Mouse (Mus musculus) CD8-positive naive resting alpha-beta T cell, adult 2 months (primary cell): ENCODE data around the gene Olfr968.

Experiments used
- DNase-seq, 2 experiments: peaks; one replicate each; pipeline ENCODE4 v3.0.0; 2022; ENCODE audit warnings: low read depth in 2 of 2, low spot score in 2 of 2

Olfr968 gene

DNA sequence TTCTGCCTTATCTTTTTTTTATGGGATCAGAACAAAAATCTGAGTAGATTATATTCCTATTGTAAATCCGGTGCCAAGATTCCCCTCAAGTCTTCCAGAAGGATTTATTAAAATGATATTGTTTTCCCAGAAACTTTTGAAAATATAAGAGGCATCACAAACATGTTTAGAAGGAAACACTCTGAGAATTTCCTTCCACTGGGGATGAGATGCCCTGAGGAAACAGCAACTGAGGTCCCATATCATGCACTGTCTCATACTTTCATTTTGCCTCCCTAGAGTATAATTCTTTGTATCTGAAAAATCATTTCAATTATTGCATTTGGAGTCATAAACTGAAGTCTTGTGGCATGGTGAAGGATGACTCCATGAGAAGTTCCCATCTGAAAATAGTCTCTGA, at the start of gene Olfr968:
TSS of gene Olfr968 (minus strand) at position 101 of the 400 bp plus-strand sequence.
- no peak for DNase-seq

DNA sequence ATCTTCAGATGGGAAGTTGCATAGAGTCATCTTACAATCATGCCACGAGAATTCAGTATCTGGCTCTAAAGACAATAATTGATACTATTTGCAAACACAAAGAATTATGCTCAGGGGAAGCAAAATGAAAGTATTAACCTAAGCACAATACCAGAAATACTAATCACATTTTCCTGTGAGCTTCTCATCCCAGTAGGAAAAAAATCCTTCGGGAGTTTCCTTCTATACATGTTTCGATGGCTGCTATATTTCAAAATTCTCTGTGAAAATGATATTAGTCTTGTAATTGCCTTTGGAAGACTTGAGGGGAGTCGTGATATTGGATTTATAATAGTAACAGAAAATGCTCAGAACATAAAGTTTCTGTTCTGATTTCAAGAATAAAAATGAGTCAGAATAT, 25.5 kb upstream of the Olfr968 start, which contains the start of gene Olfr970:
TSS of gene Olfr970 (plus strand) at position 301 of the 400 bp plus-strand sequence.
- DNase-seq = no peak

DNA sequence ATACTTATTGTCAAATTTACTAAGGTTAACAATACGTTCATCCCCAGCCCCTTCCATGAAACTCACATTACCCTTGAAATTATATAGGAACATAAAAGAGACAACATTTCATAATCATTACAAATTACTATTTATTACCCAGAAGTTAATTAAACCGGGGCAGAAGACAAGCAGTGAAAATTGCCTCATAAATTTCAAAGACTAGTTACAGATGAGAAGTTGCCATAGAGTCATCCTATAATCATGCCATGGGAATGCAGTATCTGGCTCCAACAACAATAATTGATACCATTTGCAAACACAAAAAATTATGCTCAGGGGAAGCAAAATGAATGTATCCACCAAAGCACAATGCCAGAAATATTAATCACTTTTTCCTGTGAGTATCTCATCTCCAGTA, 7.5 kb upstream of the Olfr968 start, which contains the start of gene Olfr969:
TSS of gene Olfr969 (plus strand) at position 388 of the 400 bp plus-strand sequence.
- no peak for DNase-seq

DNA sequence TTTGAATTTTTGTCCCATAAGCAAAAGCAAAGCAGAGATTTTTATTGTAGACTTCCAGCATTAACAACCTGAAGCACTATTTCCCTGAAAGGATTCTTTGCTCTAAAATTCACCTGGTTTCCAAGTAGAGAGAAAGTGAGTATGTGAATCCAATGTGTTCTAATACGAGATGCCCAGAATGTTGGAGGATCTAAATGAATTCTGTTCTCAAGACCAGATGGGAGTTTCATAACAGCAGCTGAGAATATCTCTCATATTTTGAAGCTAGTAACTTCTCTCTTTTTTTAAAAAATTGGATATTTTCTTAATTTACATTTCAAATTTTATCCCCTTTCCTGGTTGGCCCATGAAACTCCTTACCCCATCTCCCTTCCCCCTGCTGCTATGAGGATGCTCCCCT, 36.6 kb downstream of the Olfr968 start:
- DNase-seq = no peak

DNA sequence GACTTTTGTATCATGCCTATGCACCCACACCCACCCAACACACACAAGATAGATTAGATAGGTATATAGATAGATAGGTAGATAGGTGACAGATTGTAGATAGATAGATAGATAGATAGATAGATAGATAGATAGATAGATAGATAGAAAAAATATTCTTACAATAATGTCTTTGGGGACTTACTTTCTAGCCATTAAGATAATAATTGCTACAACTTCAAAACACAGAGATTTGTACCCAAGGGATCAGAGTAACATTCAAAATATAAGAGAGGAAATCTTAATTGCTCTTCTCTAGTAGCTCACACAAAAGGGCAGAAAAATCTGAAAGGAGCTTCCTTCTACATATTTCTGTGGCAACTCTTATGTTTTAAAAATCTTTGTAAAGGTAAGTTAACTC, 37.1 kb downstream of the Olfr968 start, which contains the start of gene Olfr967:
TSS of gene Olfr967 (plus strand) at position 301 of the 400 bp plus-strand sequence.
- no peak for DNase-seq

DNA sequence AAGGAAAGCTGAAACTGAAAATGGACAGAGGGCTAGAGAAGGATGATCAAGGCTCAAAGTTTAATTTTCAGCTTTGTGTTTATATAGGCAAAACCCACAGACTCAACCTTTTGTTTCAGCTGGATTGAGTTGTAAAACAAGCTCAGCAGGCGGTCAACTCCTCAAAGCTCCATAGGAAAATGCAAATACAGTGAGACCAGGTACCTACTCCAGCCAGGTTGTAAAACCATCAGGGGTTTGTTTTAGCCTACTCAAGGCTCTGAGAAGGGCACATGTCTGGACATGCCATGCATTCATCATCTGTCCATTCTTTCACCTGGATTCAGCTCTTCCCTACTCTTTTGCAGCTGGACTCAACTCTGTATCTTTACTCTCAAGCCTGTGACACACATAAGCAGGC, 42.3 kb downstream of the Olfr968 start:
- no peak for DNase-seq

DNA sequence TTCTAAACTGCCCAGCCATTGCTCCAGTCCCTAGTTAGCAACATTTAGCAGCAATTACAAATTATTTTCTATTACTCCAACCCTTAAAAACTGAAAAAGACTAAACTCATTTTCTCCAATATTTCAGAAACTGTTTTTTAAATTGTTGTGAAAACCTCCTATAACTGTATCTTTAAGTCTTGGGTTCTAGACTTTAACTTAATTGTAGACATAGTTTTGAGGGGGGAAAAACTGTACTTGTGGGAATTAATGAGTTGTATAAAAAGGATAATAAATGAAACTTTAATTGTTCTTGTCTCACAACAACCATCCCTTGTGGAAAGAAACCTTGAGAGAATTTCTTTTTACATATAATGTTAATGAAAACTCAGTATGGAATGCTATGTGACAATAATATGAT, 52.4 kb downstream of the Olfr968 start, which contains the start of gene Olfr150:
TSS of gene Olfr150 (plus strand) at position 301 of the 400 bp plus-strand sequence.
- DNase-seq = no peak
